Mouse (Mus musculus) hindbrain, embryonic 14.5 days (tissue): ENCODE data around the gene Plce1. TPM values are rescaled to one million over a fixed set of nuclear protein-coding genes. Genes with fewer than 3 reads are reported as not detected.

Experiments
- ATAC-seq: fragments of 200-750 bp; cut with Nextera tagmentation; 2 replicates; pipeline ENCODE4 v1.8.0; 2017; ENCODE audit warnings: moderate number of reproducible peaks, mild to moderate bottlenecking, moderate TSS enrichment, moderate library complexity; ENCODE audit not compliant: low FRiP score
- DNase-seq: peaks from one replicate; pipeline ENCODE4 v3.0.0-alpha.2; 2015; ENCODE audit warnings: low spot score
- H3K27ac ChIP-seq: fragments of 300-500 bp; sonication (generic); 2 replicates; pipeline ENCODE4 v1.5.1; 2014; ENCODE audit warnings: mild to moderate bottlenecking, moderate library complexity
- H3K27me3 ChIP-seq: fragments of 300-500 bp; sonication (generic); 2 replicates; pipeline ENCODE4 v1.6.1; 2014; ENCODE audit warnings: mild to moderate bottlenecking, low read length, mixed read lengths; ENCODE audit not compliant: control insufficient read depth, insufficient read depth
- H3K36me3 ChIP-seq: fragments of 300-500 bp; sonication (generic); replicated peaks from 2 replicates; pipeline ENCODE4 v1.6.1; 2014; ENCODE audit not compliant: control insufficient read depth, insufficient read depth
- H3K4me1 ChIP-seq: fragments of 300-500 bp; sonication (generic); replicated peaks from 2 replicates; pipeline ENCODE4 v1.6.1; 2014; ENCODE audit warnings: antibody characterized with exemption, low read length, mixed read lengths; ENCODE audit not compliant: control insufficient read depth, insufficient read depth
- H3K4me2 ChIP-seq: fragments of 300-500 bp; sonication (generic); replicated peaks from 2 replicates; pipeline ENCODE4 v1.6.1; 2014; ENCODE audit warnings: mild to moderate bottlenecking, moderate library complexity
- H3K4me3 ChIP-seq: fragments of 300-500 bp; sonication (generic); replicated peaks from 2 replicates; pipeline ENCODE4 v1.5.1; 2014; ENCODE audit warnings: mild to moderate bottlenecking, low read length
- H3K9ac ChIP-seq: fragments of 300-500 bp; sonication (generic); 2 replicates; pipeline ENCODE4 v1.6.1; 2014
- H3K9me3 ChIP-seq: fragments of 300-500 bp; sonication (generic); 2 replicates; pipeline ENCODE4 v1.6.1; 2016; ENCODE audit warnings: low read length; ENCODE audit not compliant: control insufficient read depth
- WGBS: fragments of 180-500 bp; shearing (Covaris S2); extraction: QIAGEN DNeasy Blood & Tissue Kit; methylation state at CpG from one replicate; pipeline ENCODE4 v1.1.7; 2014; 5-methylcytosine and 5-hydroxymethylcytosine counted together
- polyA plus RNA-seq: library from polyadenylated mRNA; unstranded; fragments of >200 nt; fragmentation: Nextera tagmentation; extraction: Ambion mirVana; gene quantifications from 2 replicates; pipeline ENCODE4 v1.2.1, GENCODE M21; 2014

Gene Plce1
- polyA plus RNA-seq, 1 experiment from 2014 or later: 4.3 TPM

GRCm38 (mm10) chr19:38460696-38461095 lies 20.2 kb upstream of the Plce1 start:
- Histone ChIP-seq H3K27me3 (no peaks in the 10 kb centered on the region), H3K4me3 (no peak overlapping the region), H3K9ac (no peak overlapping the region), H3K4me1 (no peaks in the 10 kb centered on the region), H3K27ac (no peak overlapping the region), H3K9me3 (no peaks in the 10 kb centered on the region), H3K4me2 (no peak overlapping the region), H3K36me3 (no peaks in the 10 kb centered on the region)
- no peak for ATAC-seq
- 61% methylated on average over 4 of the region's 4 CpGs for WGBS
- no peak for DNase-seq

- Histone ChIP-seq H3K27ac (no peak overlapping the region), H3K9me3 (no peaks in the 10 kb centered on the region), H3K4me3 (no peak overlapping the region), H3K4me2 (no peak overlapping the region), H3K9ac (no peak overlapping the region), H3K36me3 (no peaks in the 10 kb centered on the region), H3K4me1 (no peaks in the 10 kb centered on the region), H3K27me3 (no peaks in the 10 kb centered on the region)
- ATAC-seq (no peak), DNase-seq (no peak)
- 85% methylated on average over 10 of the region's 10 CpGs for WGBS
Observed at GRCm38 (mm10) chr19:38470257-38470893, 10.5 kb upstream of the Plce1 start.

- no peaks in the 10 kb centered on the region for H3K36me3 ChIP-seq
- H3K9ac ChIP-seq: no peak overlapping the region
- WGBS: 73% methylated on average over 7 of the region's 7 CpGs
- DNase-seq (no peak), ATAC-seq (no peak)
- H3K27me3 ChIP-seq: peaks cover 22% of the 10 kb centered on the region
- no peak overlapping the region for H3K4me2 ChIP-seq
- H3K27ac ChIP-seq: no peak overlapping the region
- H3K4me1 ChIP-seq: peaks cover 15% of the 10 kb centered on the region; the same call in 1 of the 2 replicates
- H3K9me3 ChIP-seq: no peaks in the 10 kb centered on the region
- no peak overlapping the region for H3K4me3 ChIP-seq
Observed at GRCm38 (mm10) chr19:38475394-38475793, 5.5 kb upstream of the Plce1 start.

- no peak for ATAC-seq
- Histone ChIP-seq H3K9ac (no peak overlapping the region), H3K27ac (no peak overlapping the region; the same call in 1 of the 2 replicates), H3K4me1 (peaks cover 36% of the 10 kb centered on the region), H3K27me3 (peaks cover 31% of the 10 kb centered on the region), H3K36me3 (no peaks in the 10 kb centered on the region), H3K9me3 (no peaks in the 10 kb centered on the region), H3K4me3 (no peak overlapping the region), H3K4me2 (no peak overlapping the region)
- DNase-seq: no peak
- WGBS: 33% methylated on average over 5 of the region's 5 CpGs
Observed at GRCm38 (mm10) chr19:38478286-38478685, 2.6 kb upstream of the Plce1 start.

GRCm38 (mm10) chr19:38478948-38479347 lies 2.0 kb upstream of the Plce1 start:
- ATAC-seq: peak; percentile 67; the same call in 1 of the 2 replicates
- Histone ChIP-seq H3K4me1 (peaks cover 36% of the 10 kb centered on the region), H3K36me3 (no peaks in the 10 kb centered on the region), H3K4me3 (no peak overlapping the region), H3K27me3 (peaks cover 32% of the 10 kb centered on the region), H3K27ac (peak overlapping the region; percentile 56; the same call in 1 of the 2 replicates), H3K9me3 (no peaks in the 10 kb centered on the region), H3K4me2 (peak overlapping the region; percentile 13; the same call in 1 of the 2 replicates), H3K9ac (no peak overlapping the region)
- WGBS: 8% methylated on average over 7 of the region's 7 CpGs
- peak; percentile 42 for DNase-seq

- H3K27me3 ChIP-seq: peaks cover 32% of the 10 kb centered on the region
- H3K36me3 ChIP-seq: no peaks in the 10 kb centered on the region
- peak overlapping the region; percentile 56 for H3K27ac ChIP-seq
- H3K9ac ChIP-seq: no peak overlapping the region
- DNase-seq (no peak), ATAC-seq (no peak)
- H3K9me3 ChIP-seq: no peaks in the 10 kb centered on the region
- H3K4me3 ChIP-seq: no peak overlapping the region
- 0 out of 2 replicates have a peak overlapping the region, but pooled peaks have one; percentile 1 for H3K4me2 ChIP-seq
- peaks cover 36% of the 10 kb centered on the region for H3K4me1 ChIP-seq
- WGBS: 82% methylated on average over 5 of the region's 5 CpGs
Observed at GRCm38 (mm10) chr19:38479473-38479872, 1.4 kb upstream of the Plce1 start.

- ATAC-seq (no peak), DNase-seq (no peak)
- Histone ChIP-seq H3K27ac (no peak overlapping the region), H3K9ac (peak overlapping the region; percentile 70), H3K27me3 (peaks cover 32% of the 10 kb centered on the region), H3K4me1 (peaks cover 36% of the 10 kb centered on the region), H3K36me3 (no peaks in the 10 kb centered on the region), H3K9me3 (no peaks in the 10 kb centered on the region), H3K4me2 (peak overlapping the region; percentile 99), H3K4me3 (peak overlapping the region; percentile 74)
- WGBS: 10% methylated on average over 12 of the region's 12 CpGs
Observed at GRCm38 (mm10) chr19:38480156-38480720, 671 bp upstream of the Plce1 start.

- peak overlapping the region; percentile 70 for H3K9ac ChIP-seq
Observed at GRCm38 (mm10) chr19:38481906-38482305, 997 bp downstream of the Plce1 start.

GRCm38 (mm10) chr19:38482406-38483181 lies 1.7 kb downstream of the Plce1 start:
- ATAC-seq (no peak), DNase-seq (no peak)
- Histone ChIP-seq H3K4me2 (peak overlapping the region; percentile 99), H3K4me1 (peaks cover 42% of the 10 kb centered on the region), H3K9me3 (no peaks in the 10 kb centered on the region), H3K4me3 (peak overlapping the region; percentile 74), H3K27ac (no peak overlapping the region), H3K9ac (peak overlapping the region; percentile 29; the same call in 1 of the 2 replicates), H3K27me3 (peaks cover 32% of the 10 kb centered on the region), H3K36me3 (no peaks in the 10 kb centered on the region)
- WGBS: 18% methylated on average over 19 of the region's 19 CpGs

More at GRCm38 (mm10) chr19:38481906-38482305, 997 bp downstream of the Plce1 start:
- peak overlapping the region; percentile 99 for H3K4me2 ChIP-seq
- peak overlapping the region; percentile 74 for H3K4me3 ChIP-seq
- peaks cover 32% of the 10 kb centered on the region for H3K27me3 ChIP-seq
- H3K27ac ChIP-seq: no peak overlapping the region
- no peaks in the 10 kb centered on the region for H3K9me3 ChIP-seq
- 6% methylated on average over 8 of the region's 8 CpGs for WGBS
- no peaks in the 10 kb centered on the region for H3K36me3 ChIP-seq
- DNase-seq: no peak
- ATAC-seq: no peak
- peaks cover 37% of the 10 kb centered on the region for H3K4me1 ChIP-seq
